Mouse (Mus musculus): ENCODE measurements at regions not wholly inside any gene's neighbourhood (a gene's known extent, or its start where the extent isn't known, plus 50 kb on each side); places are given as distances from the start of the nearest gene placed in this dataset.

DNA sequence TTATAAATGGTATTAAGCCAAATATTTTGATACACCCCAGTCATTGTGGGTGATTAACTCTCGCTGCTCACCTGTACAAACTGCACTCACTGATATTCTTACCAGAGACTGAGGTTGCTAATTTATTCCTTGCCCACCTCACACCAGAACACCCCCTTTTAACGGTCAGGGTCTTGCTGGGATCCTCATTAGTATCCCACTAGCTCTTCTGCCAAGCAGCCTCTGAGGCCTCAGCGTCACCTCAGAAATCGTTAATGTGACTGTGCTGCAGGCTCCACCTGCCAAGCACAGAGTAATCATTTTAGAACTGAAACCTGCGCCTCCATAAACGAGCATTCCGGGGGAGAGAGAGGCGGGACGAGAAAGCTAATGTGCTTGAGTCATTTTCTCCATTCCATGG lies 1097.8 kb downstream of the Galc start:
- TF ChIP-seq CTCF (IDR thresholded peaks at IDR 0.05) (no peak), EP300 (IDR thresholded peaks at IDR 0.05) (no peak)

Measured in lung, postnatal 0 days (tissue).